Mouse (Mus musculus): Measurements from ENCODE around the gene Sh3gl1.

- TF ChIP-seq EP300 (IDR thresholded peaks at IDR 0.05) (no peak), CTCF (IDR thresholded peaks at IDR 0.05) (no peak)
Observed at GRCm38 (mm10) chr17:56031431-56031830, 5.0 kb downstream of the Sh3gl1 start.

Measured in lung, postnatal 0 days (tissue).